Mouse (Mus musculus) midbrain, embryonic 15.5 days (tissue): ENCODE measurements around the gene Col26a1. TPM values are rescaled to one million over a fixed set of nuclear protein-coding genes. Genes with fewer than 3 reads are reported as not detected.
A peak's percentile ranks its signal among the peaks of the same experiment; 100 is the strongest.

ENCODE experiments used
- ATAC-seq: fragments of 200-750 bp; cut with Nextera tagmentation; replicated peaks from 2 replicates; pipeline ENCODE4 v1.8.0; 2017; ENCODE audit warnings: moderate TSS enrichment
- H3K27ac ChIP-seq: fragments of 300-500 bp; sonication (generic); 2 replicates; pipeline ENCODE4 v1.5.1; 2015; ENCODE audit warnings: mild to moderate bottlenecking, inconsistent platforms
- H3K27me3 ChIP-seq: fragments of 300-500 bp; sonication (generic); replicated peaks from 2 replicates; pipeline ENCODE4 v1.6.1; 2015; ENCODE audit warnings: inconsistent platforms
- H3K36me3 ChIP-seq: fragments of 300-500 bp; sonication (generic); replicated peaks from 2 replicates; pipeline ENCODE4 v1.6.1; 2015; ENCODE audit warnings: inconsistent platforms
- H3K4me1 ChIP-seq: fragments of 300-500 bp; sonication (generic); 2 replicates; pipeline ENCODE4 v1.6.1; 2015; ENCODE audit warnings: inconsistent platforms
- H3K4me2 ChIP-seq: fragments of 300-500 bp; sonication (generic); 2 replicates; pipeline ENCODE4 v1.6.1; 2015; ENCODE audit warnings: inconsistent platforms, mild to moderate bottlenecking, moderate library complexity
- H3K4me3 ChIP-seq: fragments of 300-500 bp; sonication (generic); 2 replicates; pipeline ENCODE4 v1.5.1; 2015; ENCODE audit warnings: mild to moderate bottlenecking, inconsistent platforms
- H3K9ac ChIP-seq: fragments of 300-500 bp; sonication (generic); 2 replicates; pipeline ENCODE4 v1.6.1; 2015; ENCODE audit warnings: mild to moderate bottlenecking, inconsistent platforms
- H3K9me3 ChIP-seq: fragments of 300-500 bp; sonication (generic); 2 replicates; pipeline ENCODE4 v1.6.1; 2016; ENCODE audit warnings: inconsistent platforms
- WGBS: fragments of 180-500 bp; shearing (Covaris S2); methylation state at CpG from one replicate; pipeline ENCODE4 v1.1.7; 2015; ENCODE audit warnings: mixed read lengths; 5-methylcytosine and 5-hydroxymethylcytosine counted together
- polyA plus RNA-seq: library from polyadenylated mRNA; unstranded; fragments of >200 nt; fragmentation: Nextera tagmentation; extraction: Ambion mirVana; gene quantifications from 2 replicates; pipeline ENCODE4 v1.2.1, GENCODE M21; 2015

Gene Col26a1
- polyA plus RNA-seq, 1 experiment from 2014 or later, result 31.6 TPM

DNA sequence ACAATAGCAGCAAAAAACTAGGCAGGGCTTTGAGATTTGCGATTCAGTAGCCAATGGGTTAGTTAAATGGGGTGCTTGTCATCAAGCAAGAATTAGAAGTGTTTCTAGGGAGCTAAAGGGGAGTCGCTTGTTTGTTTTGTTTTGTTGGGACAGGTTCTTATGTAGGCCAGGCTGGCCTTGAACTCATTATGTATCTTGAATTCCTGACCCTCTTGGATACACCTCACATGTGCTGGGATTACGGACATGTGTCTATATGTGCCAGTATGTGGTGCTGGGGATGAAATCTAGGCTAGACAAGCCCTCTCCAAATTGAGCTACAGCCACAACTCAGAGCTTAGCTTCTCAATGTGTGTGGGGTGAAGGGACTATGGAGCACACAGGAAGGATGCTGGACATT is 91.8 kb downstream of the Col26a1 start:
- no peaks in the 10 kb centered on the region for H3K9me3 ChIP-seq
- 40% methylated on average over 3 of the region's 3 CpGs for WGBS
- H3K27me3 ChIP-seq, result no peaks in the 10 kb centered on the region
- no peak overlapping the region for H3K4me2 ChIP-seq
- 0 out of 2 replicates have a peak, but pooled peaks have one; percentile 24 for ATAC-seq
- peak overlapping the region; percentile 8; the same call in 1 of the 2 replicates for H3K27ac ChIP-seq
- no peak overlapping the region for H3K4me3 ChIP-seq
- H3K4me1 ChIP-seq, result no peaks in the 10 kb centered on the region
- no peak overlapping the region for H3K9ac ChIP-seq
- no peaks in the 10 kb centered on the region for H3K36me3 ChIP-seq

DNA sequence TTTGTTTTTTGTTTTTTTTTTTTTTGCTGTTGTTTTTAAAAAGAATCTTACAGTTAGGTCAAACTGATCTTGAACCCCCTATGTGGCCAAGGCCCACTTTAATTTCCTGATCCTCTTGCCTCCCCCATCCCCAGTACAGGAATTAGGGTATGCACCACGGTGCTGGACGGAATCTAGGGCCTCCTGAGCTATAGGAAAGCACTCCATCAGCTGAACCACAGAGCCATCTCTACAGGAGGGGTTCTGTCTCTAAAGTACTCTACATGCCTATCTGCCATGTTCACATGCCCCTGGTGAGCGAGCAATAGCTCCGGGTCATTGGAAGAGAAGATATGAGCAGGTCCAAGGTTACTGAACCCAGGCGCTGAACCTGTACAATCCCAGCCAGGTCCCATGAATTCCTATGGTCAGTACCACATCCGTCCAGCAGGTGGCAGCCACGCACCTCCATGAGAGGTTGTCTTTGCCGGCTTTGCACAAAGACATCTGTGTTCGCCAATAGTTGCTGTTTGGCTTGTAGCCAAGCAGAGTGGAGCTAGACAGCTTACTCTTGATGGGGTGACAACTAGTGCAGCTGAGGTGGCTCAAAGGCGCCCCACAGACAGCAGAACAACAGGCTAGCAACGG is 92.3 kb downstream of the Col26a1 start:
- no peaks in the 10 kb centered on the region for H3K9me3 ChIP-seq
- no peak overlapping the region for H3K4me2 ChIP-seq
- H3K4me1 ChIP-seq, result no peaks in the 10 kb centered on the region
- 0 out of 2 replicates have a peak overlapping the region, but pooled peaks have one; percentile 8 for H3K27ac ChIP-seq
- H3K9ac ChIP-seq, result no peak overlapping the region
- ATAC-seq, result peak; percentile 86
- H3K4me3 ChIP-seq, result no peak overlapping the region
- WGBS, result 15% methylated on average over 11 of the region's 11 CpGs
- H3K27me3 ChIP-seq, result no peaks in the 10 kb centered on the region
- no peaks in the 10 kb centered on the region for H3K36me3 ChIP-seq

DNA sequence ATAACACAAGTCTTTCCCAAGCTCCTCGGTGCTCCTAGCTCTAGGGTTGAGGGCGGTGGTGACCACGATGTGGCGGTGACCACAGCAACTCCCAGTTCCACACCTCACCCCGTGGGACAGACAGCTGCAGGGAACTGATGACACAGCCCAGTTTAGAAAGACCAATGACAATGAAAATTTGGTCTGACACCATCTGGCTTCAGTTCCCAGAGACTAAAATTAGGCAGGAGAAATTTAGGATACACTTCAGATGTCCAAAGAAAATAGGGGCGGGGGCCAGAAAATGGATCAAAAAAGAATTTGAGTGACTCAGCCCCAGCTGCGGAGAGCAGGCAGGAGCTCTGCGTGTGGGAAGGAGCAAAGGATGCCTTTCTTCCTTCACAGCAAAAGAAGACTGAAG is 98.5 kb downstream of the Col26a1 start:
- Histone ChIP-seq H3K27ac (no peak overlapping the region), H3K9me3 (no peaks in the 10 kb centered on the region), H3K27me3 (no peaks in the 10 kb centered on the region), H3K4me2 (no peak overlapping the region), H3K4me3 (no peak overlapping the region), H3K4me1 (no peaks in the 10 kb centered on the region), H3K36me3 (no peaks in the 10 kb centered on the region), H3K9ac (no peak overlapping the region)
- WGBS, result 73% methylated on average over 8 of the region's 8 CpGs
- no peak for ATAC-seq

DNA sequence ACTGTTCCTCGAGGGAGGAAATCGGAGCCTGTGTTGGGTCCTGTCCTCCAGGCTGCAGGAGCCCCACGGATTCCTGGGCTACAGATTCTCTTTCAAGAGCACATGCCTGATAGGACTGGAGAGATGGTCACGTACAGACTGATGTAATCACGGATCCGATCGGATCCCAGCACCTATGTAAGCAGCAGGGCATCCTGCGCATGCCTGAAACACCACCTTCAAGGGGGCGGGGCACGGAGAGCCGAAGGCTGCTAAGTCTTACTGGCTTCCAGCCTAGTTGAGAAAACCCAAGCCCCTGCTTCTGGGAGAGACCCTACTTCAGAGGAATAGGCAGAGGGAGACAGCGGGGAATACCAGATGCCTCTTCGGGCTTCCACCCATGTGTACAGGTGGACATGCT is 100.4 kb downstream of the Col26a1 start:
- Histone ChIP-seq H3K9me3 (no peaks in the 10 kb centered on the region), H3K27ac (no peak overlapping the region), H3K36me3 (no peaks in the 10 kb centered on the region), H3K4me2 (peak overlapping the region; percentile 26), H3K27me3 (no peaks in the 10 kb centered on the region), H3K4me1 (no peaks in the 10 kb centered on the region), H3K4me3 (peak overlapping the region; percentile 16; the same call in 1 of the 2 replicates), H3K9ac (no peak overlapping the region)
- no peak for ATAC-seq
- 63% methylated on average over 13 of the region's 13 CpGs for WGBS

DNA sequence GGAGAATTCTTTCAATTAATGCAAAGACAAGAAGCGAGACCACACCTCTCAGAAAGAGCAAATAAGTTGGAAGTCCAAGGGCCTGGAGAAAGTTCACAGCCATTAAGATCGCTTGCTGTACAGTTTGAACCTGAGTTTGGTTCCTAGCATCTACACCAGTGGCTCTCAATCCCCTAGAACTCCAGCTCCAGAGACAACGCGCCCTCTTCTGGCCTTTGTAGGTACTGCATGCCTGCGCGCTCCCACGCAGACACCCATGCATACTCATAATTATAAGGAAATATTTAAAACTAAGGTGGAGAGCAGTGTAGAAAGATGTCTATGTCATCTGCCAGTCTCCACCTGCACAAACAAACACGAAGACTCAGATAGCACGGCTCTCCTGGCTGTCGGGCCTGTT is 102.5 kb downstream of the Col26a1 start:
- no peak overlapping the region for H3K9ac ChIP-seq
- H3K4me2 ChIP-seq, result no peak overlapping the region
- no peak overlapping the region for H3K4me3 ChIP-seq
- H3K27me3 ChIP-seq, result no peaks in the 10 kb centered on the region
- 48% methylated on average over 10 of the region's 10 CpGs for WGBS
- no peak for ATAC-seq
- no peak overlapping the region for H3K27ac ChIP-seq
- H3K36me3 ChIP-seq, result no peaks in the 10 kb centered on the region
- no peaks in the 10 kb centered on the region for H3K4me1 ChIP-seq
- no peaks in the 10 kb centered on the region for H3K9me3 ChIP-seq

DNA sequence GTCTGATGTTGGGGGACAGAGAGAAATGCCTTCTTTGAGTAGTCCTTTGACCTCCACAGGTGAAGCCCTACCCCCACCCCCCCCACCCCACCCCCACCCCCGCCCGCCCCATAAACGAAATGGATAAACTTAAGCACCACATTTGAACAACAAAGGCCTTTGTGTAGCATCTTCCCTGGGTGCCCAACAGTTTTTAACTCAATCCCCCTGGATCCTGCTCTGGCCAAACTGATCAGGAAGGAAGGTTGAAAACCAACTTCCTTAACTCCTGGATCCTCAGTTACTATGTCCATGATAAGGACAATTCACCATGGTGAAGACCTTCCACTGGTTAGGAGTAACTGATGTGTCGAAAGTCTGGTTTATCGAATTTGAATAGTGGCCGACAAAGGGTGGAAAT is 103.1 kb downstream of the Col26a1 start:
- WGBS, result 76% methylated on average over 6 of the region's 6 CpGs
- no peak for ATAC-seq

DNA sequence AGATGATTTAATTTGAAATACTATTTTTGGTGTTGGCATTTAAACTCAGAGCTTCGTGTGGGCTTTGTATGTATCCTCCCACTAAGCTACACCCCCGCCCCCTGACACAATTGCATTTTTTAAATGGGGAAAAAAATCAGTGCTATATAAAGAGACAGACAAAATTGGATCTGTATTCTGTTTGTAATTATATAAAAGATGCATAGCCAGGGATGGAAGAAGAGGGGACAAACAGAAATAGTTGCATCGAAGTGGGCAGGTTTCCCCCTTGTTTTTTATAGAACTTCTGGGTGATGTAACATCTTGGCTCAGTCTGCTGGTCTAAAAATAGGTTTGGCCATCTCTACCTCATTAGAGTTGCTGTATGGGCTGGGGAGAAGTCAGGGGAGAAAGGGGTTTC is 107.5 kb downstream of the Col26a1 start:
- no peak overlapping the region for H3K27ac ChIP-seq
- H3K9ac ChIP-seq, result no peak overlapping the region
- 80% methylated on average over 3 of the region's 3 CpGs for WGBS
- H3K4me3 ChIP-seq, result no peak overlapping the region
- no peaks in the 10 kb centered on the region for H3K27me3 ChIP-seq
- ATAC-seq, result no peak
- no peak overlapping the region for H3K4me2 ChIP-seq
- H3K36me3 ChIP-seq, result no peaks in the 10 kb centered on the region
- H3K9me3 ChIP-seq, result no peaks in the 10 kb centered on the region
- no peaks in the 10 kb centered on the region for H3K4me1 ChIP-seq

More for the DNA sequence above, 103.1 kb downstream of the Col26a1 start:
- Histone ChIP-seq H3K9ac (no peak overlapping the region), H3K4me1 (no peaks in the 10 kb centered on the region), H3K27ac (no peak overlapping the region), H3K27me3 (no peaks in the 10 kb centered on the region), H3K4me2 (no peak overlapping the region), H3K9me3 (no peaks in the 10 kb centered on the region), H3K4me3 (no peak overlapping the region), H3K36me3 (no peaks in the 10 kb centered on the region)

DNA sequence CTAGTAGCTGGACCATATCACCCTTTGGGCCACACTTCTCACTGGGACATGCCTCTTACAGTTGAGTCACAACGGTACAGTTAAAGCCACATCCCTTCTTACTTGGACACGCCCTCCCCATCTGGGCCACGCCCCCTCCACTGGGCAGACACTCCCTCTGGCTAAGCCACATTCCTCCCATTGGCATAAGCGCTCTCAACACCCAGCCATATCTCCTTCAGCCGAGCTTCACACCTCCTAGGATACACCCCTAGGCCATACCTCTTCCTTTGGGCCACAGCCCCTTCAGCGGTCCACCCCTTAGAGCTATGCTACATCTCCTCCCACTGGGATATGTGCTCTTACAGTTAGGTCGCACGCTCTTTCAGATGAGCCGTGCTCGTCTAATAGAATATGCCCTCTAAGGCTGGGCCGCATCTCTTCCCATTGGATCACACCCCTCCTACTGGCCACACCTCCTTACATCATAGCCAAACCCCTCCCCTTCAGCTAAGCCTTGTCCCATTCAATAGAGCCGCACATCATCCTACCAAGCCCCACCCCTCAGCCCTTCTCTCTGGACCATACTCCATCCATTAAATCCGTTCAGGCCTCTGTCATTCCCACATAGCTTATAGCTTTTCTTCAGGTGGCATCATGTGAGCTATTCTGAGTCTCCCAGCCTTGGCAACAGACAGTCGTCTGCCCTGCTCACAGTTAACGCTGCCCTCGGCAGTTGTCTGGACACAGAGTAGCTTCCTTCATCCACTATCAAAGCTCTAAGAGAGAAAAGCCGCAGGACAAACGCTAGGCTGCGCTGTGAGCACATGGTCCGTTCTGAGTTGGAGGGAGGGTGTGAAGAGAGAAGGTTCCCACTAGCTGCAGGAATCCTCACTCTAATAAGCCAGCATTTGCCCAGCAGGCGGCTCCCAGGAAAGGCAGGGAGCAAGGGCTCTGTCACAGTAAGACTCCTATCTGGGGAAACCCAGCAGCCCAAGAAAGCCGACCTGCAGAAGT is 109.7 kb downstream of the Col26a1 start:
- Histone ChIP-seq H3K9ac (no peak overlapping the region), H3K4me2 (no peak overlapping the region), H3K4me1 (no peaks in the 10 kb centered on the region), H3K9me3 (no peaks in the 10 kb centered on the region), H3K27me3 (no peaks in the 10 kb centered on the region), H3K27ac (no peak overlapping the region), H3K36me3 (no peaks in the 10 kb centered on the region), H3K4me3 (no peak overlapping the region)
- 59% methylated on average over 22 of the region's 22 CpGs for WGBS
- no peak for ATAC-seq

DNA sequence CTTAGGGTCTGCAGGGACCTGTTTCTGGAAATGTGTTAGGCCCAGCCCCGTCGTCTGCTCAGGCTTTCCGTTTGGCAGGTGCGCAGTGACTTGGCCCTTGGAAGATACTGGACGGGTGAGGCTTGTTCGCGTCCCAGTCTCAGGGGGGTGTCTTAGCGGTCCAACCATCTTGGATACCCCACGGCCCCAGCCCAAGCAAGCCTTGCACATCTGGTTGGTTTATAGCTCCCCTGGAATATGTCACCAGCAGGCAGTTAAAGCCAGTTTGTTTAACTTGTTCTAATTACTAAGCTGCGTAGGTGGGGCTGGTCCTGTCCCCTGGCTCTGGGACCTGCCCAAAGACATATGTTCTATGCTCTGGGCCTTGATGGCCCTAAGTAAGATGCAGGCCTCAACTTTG is 111.9 kb downstream of the Col26a1 start:
- Histone ChIP-seq H3K4me1 (no peaks in the 10 kb centered on the region), H3K27me3 (no peaks in the 10 kb centered on the region), H3K27ac (no peak overlapping the region), H3K9me3 (no peaks in the 10 kb centered on the region), H3K9ac (no peak overlapping the region), H3K4me3 (no peak overlapping the region), H3K4me2 (no peak overlapping the region), H3K36me3 (no peaks in the 10 kb centered on the region)
- ATAC-seq, result no peak
- WGBS, result 93% methylated on average over 10 of the region's 10 CpGs

DNA sequence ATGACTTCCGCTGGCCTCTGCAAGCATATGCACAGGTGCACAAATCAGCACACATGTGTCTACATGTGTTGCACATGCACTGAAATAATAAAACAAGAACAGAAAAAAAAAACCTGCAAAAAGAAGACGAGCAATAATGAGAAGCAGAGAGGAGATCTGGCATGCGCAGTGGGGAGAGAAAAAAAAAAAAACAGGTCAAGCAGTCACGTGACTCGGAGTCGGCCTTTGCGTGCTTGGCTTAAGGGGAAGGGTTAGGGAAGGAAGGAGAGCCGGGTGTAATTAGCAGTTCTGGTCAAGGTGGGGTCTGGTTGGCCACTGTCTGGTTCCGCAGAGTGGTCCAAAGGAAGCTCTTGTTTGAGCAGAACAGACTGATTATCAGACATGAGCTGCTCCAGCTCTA is 115.7 kb downstream of the Col26a1 start:
- no peak for ATAC-seq
- WGBS, result 78% methylated on average over 9 of the region's 9 CpGs

DNA sequence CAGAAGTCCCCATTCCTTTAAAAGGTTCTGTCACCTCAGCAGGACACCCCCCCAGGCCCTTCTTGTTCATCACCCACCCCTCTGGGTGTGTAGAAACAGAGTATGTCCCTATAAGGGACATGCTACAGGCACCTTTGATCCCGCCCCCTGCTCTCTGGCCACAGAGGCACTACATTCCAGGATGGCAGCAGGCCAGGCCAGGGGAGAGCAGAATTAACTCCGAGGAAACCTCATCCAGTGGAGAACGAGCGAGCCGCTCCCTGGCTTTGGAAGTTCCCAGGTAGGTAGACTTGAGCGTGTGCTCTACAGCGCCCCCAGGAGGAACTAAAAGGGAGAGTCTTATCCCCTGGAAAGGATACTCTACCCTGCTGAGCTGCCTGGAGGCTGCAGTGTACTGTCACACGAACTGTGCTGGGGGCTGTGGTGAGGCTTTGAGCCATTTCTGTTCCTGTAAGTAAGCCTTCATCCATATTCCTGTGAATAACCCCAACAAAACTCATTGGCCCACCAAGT is 118.8 kb downstream of the Col26a1 start:
- no peak for ATAC-seq
- Histone ChIP-seq H3K9me3 (no peaks in the 10 kb centered on the region), H3K27ac (no peak overlapping the region), H3K9ac (no peak overlapping the region), H3K4me3 (no peak overlapping the region), H3K4me2 (no peak overlapping the region), H3K4me1 (no peaks in the 10 kb centered on the region), H3K27me3 (no peaks in the 10 kb centered on the region), H3K36me3 (no peaks in the 10 kb centered on the region)
- WGBS, result 37% methylated on average over 8 of the region's 8 CpGs

More for the DNA sequence above, 115.7 kb downstream of the Col26a1 start:
- no peaks in the 10 kb centered on the region for H3K27me3 ChIP-seq
- no peak overlapping the region for H3K4me3 ChIP-seq
- H3K9ac ChIP-seq, result no peak overlapping the region
- no peaks in the 10 kb centered on the region for H3K9me3 ChIP-seq
- no peak overlapping the region for H3K4me2 ChIP-seq
- no peaks in the 10 kb centered on the region for H3K36me3 ChIP-seq
- no peak overlapping the region for H3K27ac ChIP-seq
- H3K4me1 ChIP-seq, result no peaks in the 10 kb centered on the region

DNA sequence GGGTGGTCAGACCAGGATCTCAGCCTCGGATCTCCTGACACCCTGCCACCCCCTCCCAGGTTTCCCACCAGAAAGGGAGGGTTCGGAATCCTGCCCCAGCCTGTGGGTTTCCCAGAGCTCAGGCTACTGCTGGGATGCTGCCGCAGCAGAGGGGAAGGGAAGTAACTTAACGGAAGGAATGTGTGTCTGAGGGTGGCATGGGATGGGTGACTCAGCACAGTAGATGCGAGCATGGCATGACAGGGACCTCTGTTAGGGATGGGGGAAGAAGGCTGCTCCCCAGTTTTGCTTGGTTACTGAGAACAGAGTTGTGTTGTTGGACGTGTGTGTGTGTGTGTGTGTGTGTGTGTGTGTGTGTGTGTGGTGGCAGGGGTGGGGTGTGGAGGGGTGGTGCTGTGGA is 122.7 kb downstream of the Col26a1 start:
- no peak overlapping the region for H3K9ac ChIP-seq
- WGBS, result 70% methylated on average over 6 of the region's 6 CpGs
- H3K4me1 ChIP-seq, result no peaks in the 10 kb centered on the region
- H3K4me2 ChIP-seq, result no peak overlapping the region
- no peak for ATAC-seq
- no peaks in the 10 kb centered on the region for H3K9me3 ChIP-seq
- no peak overlapping the region for H3K4me3 ChIP-seq
- H3K27me3 ChIP-seq, result no peaks in the 10 kb centered on the region
- H3K27ac ChIP-seq, result no peak overlapping the region
- no peaks in the 10 kb centered on the region for H3K36me3 ChIP-seq
